Mouse (Mus musculus) ovary, adult 18-20 months (tissue): Measurements from ENCODE around the gene Arhgef38.
A peak's percentile ranks its signal among the peaks of the same experiment; 100 is the strongest.

Experiments used
- DNase-seq: peaks from one replicate; pipeline ENCODE4 v3.0.0; 2022; ENCODE audit warnings: low spot score, mixed read lengths

The Arhgef38 gene

DNA sequence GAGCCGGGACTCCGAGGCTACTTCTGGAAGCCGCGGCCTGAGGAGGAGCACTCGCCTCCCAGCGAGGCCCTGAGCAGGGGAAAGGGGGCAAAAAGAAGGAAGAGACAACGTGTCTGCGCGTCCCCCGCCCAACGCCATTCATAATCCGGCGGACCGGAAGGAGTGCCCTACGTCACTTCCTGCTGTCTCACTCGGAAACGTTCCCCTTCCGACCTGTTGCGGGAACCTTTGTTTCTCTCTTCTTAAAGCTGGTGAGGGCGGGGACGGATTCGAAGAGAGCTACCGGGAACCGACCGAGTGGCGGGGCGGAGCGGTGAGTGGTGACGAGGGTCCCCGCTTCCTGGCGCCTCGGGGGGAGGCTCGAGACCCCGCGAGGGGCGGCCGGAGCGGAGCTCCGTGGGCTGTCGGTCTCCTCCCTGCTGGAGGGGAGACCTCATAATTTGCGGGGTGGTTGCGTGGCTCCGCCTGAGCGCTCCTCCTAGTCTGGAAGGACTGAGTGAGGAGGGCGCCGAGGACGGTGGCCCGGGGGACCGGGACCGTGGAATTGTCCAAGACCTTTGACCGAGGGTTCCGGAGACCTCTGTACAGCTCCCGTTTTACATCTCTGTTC, 143.0 kb downstream of the Arhgef38 start, which contains the start of the genes Ints12 and Gstcd:
TSS of gene Ints12 (plus strand) at position 177 of the 610 bp plus-strand sequence.
TSS of gene Gstcd (minus strand) at position 370 of the 610 bp plus-strand sequence.
- DNase-seq, result peak; percentile 82

DNA sequence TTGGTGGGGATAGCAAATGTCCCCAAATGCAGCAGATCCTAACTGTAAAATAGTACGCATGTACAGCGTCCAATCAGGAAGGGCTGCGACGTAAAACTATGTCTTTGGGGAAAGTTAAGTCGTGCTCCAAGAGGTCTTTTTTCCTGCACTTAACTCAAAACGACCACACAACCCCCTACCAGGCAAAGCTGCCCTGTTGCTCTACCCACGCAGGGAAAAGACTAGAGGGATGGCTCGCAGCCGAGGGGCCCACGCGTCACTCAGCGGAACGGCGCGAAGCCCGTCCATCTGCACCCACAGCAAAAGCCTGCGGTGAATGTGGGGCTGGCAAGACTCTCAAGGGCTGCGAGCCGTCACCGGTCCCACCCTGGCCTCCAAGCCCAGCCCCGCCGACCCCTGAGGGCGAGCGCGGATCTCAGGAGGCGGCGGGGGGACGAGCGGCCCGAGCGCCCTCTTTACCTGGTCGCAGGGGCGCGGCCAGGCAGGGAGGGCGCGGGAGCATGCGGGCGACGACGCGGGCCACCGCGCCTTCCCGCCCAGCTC, 143.6 kb downstream of the Arhgef38 start:
- DNase-seq, result no peak

DNA sequence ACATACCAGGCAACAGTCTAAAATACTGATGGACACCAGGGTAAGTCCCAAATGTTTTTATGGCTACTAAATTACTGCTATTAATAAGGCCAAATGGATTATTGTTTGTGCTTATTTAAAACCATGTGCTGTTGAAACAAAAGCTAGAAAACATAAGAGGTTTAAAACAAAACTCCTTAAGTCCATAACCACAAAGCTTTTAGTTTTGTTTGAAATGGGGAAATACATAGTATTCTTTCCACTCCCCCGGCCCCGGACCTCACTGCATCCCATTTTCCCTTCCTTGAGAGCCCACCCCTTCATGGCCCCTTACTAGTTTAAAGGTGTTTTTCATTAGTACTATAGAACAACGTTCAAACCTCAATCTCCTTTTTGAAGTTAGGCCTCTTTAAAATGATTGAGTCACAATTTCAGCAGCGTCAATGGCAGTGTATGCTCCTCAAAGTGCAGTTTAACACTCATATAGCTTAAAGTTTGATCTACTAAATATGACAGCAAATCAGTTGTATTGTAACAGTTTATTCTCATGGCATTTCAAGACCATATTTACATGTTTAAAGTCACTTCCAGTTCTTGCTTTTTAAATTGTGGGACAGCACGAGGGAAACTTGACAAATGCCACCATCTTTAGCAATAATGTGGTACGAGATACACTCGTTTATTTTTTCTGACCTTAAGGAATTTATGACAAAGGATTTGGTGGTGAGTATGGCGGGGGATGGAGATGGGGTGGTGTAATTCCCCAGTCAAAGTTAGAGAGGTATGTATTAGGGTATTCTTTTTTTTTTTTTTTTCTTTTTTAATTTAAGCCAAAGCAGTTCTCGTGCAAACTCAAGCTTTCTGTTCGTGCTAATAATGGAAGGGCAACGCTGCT, 144.3 kb downstream of the Arhgef38 start:
- no peak for DNase-seq

DNA sequence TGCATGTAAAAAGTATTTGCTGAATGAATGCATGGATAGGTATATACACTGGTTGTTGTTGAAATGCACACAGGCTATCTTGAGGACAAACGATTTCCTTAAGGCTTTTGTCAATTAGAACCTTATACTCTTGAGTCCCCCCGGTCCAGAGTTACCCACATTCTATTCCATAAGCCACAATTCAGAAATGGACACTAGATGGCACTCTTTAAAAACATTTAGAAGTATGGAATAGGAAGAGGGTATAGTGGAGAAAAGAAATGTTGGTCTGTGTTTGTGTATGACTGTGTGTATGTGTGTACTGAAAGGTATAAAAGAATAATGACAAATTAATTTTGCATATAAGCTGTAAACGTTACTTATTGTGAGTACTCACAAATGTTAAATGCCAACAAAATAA, 148.9 kb downstream of the Arhgef38 start:
- no peak for DNase-seq

DNA sequence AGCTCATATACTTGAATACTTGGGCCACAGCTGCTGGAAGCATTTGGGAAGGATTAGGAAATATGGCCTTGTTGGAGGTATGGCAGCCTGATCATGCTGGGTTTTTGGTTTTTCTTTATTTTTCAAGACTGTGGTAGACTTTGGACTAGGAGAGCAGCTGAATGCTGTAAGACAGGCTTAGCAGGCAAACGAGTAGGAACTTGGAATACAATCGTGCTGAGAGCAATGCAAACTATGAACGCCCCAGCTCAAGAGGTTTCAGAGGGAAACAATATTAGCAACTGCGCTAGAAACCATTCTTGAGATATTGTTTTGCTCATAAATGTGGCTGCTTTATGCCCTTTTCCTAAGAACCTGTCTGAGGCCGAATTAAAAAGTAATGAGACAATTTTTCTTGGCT, 152.0 kb downstream of the Arhgef38 start:
- DNase-seq, result no peak

- DNase-seq, result no peak
Measured at GRCm38 (mm10) chr3:133075560-133075959, 159.2 kb downstream of the Arhgef38 start.
